Mouse (Mus musculus): ENCODE results near the gene Prn.

DNA sequence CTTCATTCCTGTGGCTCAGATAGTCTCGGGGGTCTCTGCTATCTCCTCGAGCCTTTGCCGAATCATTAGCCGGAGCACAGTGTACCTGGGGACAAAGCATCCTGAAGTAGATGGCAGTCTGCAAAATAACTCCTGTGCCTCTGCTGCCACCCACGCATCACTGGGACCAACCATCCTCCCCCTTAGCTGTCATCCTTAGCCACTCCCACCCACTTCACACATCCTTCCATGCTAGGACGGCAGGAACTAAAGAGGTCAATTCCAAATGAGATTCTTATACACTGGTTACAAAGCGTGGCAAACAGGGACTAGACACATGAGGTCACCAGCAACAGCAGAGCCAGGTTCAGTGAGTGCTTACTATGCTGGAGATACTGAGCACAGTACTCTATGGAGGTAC lies 86.6 kb downstream of the Prn start:
- TF ChIP-seq CTCF (IDR thresholded peaks at IDR 0.05; ENCODE audit: low read depth) (no peak), EP300 (IDR thresholded peaks at IDR 0.05; ENCODE audit: low read depth) (no peak)
